Mouse (Mus musculus) G1E (cell line): Measurements from ENCODE around the gene Morc3.

Experiments used
- CTCF ChIP-seq: IDR thresholded peaks from 2 replicates; pipeline ENCODE4 v1.5.1; 2012; ENCODE audit warnings: low read depth, low read length, inconsistent platforms, mixed read lengths
- GATA2 ChIP-seq: IDR thresholded peaks from 2 replicates; pipeline ENCODE4 v1.6.1; 2012; ENCODE audit warnings: low read depth, low read length, inconsistent platforms, borderline replicate concordance
- POLR2AphosphoS5 ChIP-seq: IDR thresholded peaks from 2 replicates; pipeline ENCODE4 v1.6.1; 2012; ENCODE audit warnings: low read depth, low read length, inconsistent platforms; ENCODE audit not compliant: insufficient replicate concordance
- TAL1 ChIP-seq: conservative IDR thresholded peaks from 2 replicates; pipeline ENCODE4 v1.6.1; 2012; ENCODE audit warnings: low read depth, low read length, inconsistent platforms, mixed read lengths

GRCm38 (mm10) chr16:93859967-93860366 is 28.0 kb downstream of the Morc3 start:
- TF ChIP-seq CTCF (no peak), TAL1 (no peak), GATA2 (no peak), POLR2AphosphoS5 (no peak)
